Mouse (Mus musculus): Measurements from ENCODE around the gene Nmral1. TPM values are rescaled to one million over a fixed set of nuclear protein-coding genes. Genes with fewer than 3 reads are reported as not detected.

Nmral1 gene
- 82.2 and 90.3 TPM in 2 replicates for total RNA-seq (2017)

DNA sequence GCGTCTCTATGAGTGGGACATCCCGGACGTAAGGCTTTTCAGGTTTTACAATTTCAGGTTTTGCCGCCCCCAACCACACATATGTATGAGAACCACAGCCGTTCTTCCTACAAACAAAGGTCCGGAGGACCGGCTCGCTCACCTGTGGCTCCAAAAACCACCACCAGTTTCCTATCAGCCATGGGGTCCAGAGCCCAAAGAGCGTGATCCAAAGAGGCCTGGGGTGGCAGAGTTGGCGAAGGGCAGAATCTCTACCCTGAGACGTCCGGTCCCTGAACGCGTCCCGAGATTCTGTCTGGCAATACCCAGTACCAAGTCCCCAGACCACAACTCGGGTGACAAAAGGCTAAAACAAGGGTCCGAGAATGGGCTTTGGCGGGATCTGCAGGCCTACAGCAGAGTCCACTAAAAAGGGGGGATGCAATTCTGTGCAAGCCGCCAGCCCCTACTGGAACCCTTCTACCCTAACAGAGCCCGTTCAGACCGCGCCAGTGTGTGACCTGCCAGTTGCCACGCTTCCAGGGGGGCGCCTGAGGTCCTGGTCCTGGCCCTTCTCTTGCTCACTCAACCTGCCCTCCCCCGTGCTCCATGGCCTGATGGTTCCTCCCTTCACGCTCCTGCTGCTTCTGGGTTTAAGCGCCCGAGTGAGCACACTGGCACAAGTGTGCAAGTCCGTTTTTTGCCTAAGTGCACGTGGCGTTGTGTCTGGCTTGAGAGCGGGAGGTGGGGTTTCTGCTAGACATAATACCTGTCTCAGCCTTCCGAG is at the start of gene Nmral1:
Gene Nmral1 (minus strand): TSS at position 604 of the 766 bp plus-strand sequence.
- peak; percentile 81 for ATAC-seq (replicated peaks; ENCODE audit: low read depth, poor library complexity, severe bottlenecking)

DNA sequence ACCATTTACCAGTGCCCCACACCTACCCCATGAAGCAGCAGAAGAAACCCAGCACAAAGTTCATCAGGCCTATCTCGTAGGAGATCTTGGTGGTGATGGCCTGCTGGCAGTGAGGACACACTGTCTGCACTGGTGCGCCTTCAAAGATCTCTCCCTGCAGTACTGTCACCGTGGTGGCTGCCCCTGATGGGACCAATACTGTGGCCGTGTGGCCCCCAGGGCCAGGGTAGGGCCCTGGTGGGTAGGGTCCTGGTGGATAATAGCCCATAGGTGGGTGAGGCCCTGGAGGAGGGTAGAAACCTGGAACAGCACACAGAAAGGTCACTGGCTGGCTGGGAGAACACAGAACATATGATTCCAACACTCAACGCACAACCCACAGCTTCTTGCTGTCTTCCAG is 49.6 kb upstream of the Nmral1 start:
- ATAC-seq (replicated peaks; ENCODE audit: low read depth, poor library complexity, severe bottlenecking), result no peak

DNA sequence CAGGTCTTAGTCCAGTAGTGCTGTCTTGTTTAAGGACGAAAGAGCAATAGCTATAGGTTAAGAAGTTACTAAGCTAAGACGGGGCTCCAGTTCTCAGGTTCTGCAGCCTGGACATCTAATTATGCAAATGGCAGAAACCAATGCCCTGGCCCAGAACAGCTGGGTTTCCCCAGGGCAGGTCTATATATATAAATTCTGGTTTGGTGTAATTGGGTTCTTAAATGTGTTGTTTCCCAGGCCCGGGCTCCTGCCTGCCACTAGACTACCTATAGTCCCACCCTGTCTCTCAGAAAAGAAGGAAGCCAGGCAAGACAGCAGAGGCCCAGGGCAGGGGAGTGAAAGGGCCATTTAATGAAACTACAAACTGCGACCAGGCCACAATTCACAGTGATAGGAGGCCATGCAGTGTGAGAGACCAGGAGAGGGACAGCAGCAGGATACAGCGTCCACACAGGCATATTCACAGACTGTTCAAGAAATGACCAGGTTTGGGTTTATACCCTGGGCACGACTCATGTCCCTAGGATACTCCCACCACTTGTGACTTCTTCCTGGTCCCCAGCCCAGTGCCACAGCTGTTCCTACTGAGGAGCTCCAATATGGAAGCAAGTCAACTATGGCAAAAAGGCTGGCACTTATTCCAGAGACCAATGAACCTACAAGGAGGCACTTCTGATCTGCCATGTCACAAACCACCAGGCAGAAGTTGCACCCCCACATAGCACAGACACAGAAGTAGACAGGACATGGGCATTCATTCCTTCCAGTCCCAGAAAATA is 48.0 kb upstream of the Nmral1 start:
- ATAC-seq (replicated peaks; ENCODE audit: low read depth, poor library complexity, severe bottlenecking), result no peak

DNA sequence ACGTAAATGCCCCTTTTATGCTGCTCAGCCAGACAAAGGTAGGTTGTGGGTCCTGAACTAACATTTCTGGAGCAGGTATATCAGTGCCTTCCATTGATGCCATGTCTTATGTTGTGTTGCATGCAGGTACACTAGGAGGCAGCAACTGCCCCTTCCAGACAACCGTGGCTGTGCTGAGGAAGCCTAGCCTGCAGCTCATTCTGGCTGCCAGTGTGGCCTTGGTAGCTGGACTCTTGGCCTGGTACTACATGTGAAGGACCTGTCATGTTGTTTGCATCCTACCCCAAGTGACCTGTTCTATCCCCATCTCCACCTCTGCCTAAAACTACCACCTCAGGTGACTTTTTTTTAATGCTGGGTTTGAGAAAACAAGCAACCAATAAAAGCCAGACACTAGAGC is 46.7 kb upstream of the Nmral1 start:
- ATAC-seq (replicated peaks; ENCODE audit: low read depth, poor library complexity, severe bottlenecking), result no peak

DNA sequence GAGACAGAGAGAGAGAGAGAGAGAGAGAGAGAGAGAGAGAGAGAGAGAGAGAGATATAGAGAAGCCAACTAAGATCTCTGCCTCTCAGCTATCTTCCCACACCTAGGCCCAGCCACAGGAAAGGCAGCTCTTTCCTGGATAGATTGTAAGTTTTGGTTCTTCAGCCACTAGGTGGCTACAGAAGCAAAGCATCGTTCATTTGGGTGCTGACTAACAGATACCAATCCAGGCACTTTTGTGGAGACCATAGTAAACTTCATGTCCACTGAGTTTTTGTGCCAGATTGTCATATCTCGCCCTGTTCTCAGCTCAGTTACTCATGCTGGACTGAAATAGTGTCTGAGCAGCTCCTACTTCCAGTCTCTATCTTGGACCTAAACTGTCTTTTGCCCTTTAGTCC is 44.1 kb upstream of the Nmral1 start:
- ATAC-seq (replicated peaks; ENCODE audit: low read depth, poor library complexity, severe bottlenecking), result peak; percentile 95

DNA sequence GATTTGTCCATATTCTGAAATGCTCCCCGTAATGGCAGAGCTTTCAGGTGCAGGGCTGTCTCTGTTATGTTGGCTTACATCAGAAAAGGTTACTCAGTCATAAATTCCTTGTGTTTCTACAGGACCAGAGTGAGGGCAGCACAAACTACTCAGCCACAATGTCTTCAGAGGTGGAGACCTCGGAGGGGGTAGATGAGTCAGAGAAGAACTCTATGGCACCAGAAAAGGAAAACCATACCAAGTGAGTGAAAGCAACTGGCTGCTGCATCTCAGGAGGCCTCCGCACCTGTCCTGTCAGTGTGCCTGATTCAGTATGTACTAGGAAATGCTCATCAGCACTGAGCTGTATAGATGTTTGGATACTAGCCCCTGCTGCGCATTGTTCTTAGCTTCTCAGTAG is 43.3 kb upstream of the Nmral1 start:
- ATAC-seq (replicated peaks; ENCODE audit: low read depth, poor library complexity, severe bottlenecking), result no peak

DNA sequence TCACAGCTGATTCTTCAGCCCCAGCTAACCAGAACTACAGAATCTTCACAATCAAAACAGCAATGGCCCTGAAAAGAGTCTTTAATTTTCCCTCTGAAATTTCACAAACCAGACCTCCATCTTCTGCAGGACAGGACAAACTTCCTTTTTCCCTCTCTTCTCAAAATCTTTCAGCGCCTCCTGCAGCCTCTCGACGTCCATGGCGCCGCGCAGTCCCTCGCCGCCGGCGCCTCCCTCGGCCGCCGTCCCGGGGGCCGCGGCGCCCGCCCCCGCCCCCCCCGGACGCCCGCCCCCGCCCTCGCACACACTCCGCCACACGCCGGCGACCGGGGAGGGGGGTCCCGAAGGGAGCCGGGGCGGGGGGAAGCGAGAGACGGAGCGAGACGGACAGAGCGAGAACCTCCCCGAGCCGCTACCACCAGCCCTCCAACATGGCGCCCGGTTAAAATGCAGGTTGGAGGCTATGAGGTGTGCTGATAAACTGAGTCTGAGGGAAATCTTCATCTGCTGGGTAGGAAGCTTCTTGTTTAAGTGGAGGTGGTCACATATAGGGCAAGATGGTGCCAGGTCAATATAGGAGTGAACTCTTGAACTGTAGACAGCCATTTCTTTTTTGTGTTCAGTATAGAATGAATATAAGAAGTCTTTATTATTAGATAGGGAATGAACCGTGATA is 37.6 kb upstream of the Nmral1 start:
- peak; percentile 80 for ATAC-seq (replicated peaks; ENCODE audit: low read depth, poor library complexity, severe bottlenecking)

- no peak for ATAC-seq (replicated peaks; ENCODE audit: low read depth, poor library complexity, severe bottlenecking)
These were observed 34.9 kb upstream of the Nmral1 start for GRCm38 (mm10) chr16:4754045-4754444.

DNA sequence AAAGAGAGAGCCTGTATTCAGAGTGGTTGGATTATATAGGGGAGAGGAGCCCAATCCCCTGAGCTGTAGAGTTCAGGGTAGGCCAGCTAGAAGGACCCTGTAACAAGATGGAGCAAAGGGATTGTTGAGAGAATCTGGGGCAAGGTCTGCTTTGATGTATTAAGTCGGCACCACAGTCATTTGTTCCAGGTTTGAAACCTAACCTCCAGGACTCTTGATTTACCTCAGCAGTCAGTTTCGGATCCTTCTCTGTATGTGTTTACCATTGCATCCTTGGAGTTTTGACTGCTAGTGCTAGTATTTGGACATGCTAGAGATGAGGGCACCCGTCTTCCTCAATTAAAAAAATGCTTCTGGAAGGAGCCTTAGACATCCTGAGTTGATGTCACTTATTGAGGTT is 33.0 kb upstream of the Nmral1 start:
- no peak for ATAC-seq (replicated peaks; ENCODE audit: low read depth, poor library complexity, severe bottlenecking)

- no peak for ATAC-seq (replicated peaks; ENCODE audit: low read depth, poor library complexity, severe bottlenecking)
These were observed 23.0 kb upstream of the Nmral1 start for GRCm38 (mm10) chr16:4742186-4742585.

- ATAC-seq (replicated peaks; ENCODE audit: low read depth, poor library complexity, severe bottlenecking), result no peak
These were observed 20.8 kb upstream of the Nmral1 start for GRCm38 (mm10) chr16:4739994-4740393.

- ATAC-seq (replicated peaks; ENCODE audit: low read depth, poor library complexity, severe bottlenecking), result 0 out of 2 replicates have a peak, but pooled peaks have one; percentile 36
These were observed 17.1 kb upstream of the Nmral1 start for GRCm38 (mm10) chr16:4736262-4736661.

GRCm38 (mm10) chr16:4730776-4731358 is 11.7 kb upstream of the Nmral1 start:
- no peak for ATAC-seq (replicated peaks; ENCODE audit: low read depth, poor library complexity, severe bottlenecking)

DNA sequence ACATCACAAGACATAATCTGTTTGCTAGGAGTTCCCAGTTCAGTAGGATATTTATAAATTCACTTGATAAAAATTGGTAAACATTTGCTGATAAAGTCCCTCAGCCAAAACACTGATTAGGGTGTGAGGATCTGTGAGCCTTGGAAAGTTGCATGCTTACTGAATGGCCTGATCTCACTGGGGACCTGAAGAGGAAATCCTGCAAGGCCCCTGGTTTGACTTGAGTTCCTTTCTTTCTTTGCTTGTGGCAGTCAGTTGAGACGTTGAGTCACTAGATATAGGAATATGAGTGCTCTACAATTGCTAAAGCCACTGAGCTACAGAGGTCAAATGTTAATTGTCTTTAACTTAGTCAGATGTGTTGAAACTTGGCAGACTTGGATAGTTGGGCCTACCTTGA is 8.8 kb upstream of the Nmral1 start:
- ATAC-seq (replicated peaks; ENCODE audit: low read depth, poor library complexity, severe bottlenecking), result no peak

DNA sequence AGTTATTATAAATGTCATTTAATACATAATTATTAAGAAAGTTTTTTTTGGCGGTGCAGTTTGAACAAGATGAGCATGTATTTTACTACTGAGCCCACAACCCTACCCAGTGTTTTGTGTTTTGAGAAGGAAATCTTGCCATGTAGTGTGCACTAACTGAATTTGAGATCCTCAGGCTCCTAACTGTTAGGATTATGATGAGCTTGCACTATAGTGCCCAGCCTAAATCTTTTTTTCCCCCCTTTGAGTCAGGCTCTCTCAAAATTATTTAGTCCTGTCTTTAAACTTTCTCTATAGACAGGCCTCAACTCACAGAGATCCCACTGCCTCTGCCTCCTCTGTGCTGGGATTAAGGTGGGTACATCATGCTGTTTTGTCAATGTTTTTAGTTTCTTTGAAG is 8.4 kb upstream of the Nmral1 start:
- ATAC-seq (replicated peaks; ENCODE audit: low read depth, poor library complexity, severe bottlenecking), result no peak

- ATAC-seq (replicated peaks; ENCODE audit: low read depth, poor library complexity, severe bottlenecking), result no peak; the same call in 1 of the 2 replicates
These were observed 7.5 kb upstream of the Nmral1 start for GRCm38 (mm10) chr16:4726528-4727128.

GRCm38 (mm10) chr16:4725780-4726527 is 6.8 kb upstream of the Nmral1 start, which contains the start of gene Hmox2:
Hmox2 (plus strand) TSS chr16:4726361.
- ATAC-seq (replicated peaks; ENCODE audit: low read depth, poor library complexity, severe bottlenecking), result peak; percentile 83

DNA sequence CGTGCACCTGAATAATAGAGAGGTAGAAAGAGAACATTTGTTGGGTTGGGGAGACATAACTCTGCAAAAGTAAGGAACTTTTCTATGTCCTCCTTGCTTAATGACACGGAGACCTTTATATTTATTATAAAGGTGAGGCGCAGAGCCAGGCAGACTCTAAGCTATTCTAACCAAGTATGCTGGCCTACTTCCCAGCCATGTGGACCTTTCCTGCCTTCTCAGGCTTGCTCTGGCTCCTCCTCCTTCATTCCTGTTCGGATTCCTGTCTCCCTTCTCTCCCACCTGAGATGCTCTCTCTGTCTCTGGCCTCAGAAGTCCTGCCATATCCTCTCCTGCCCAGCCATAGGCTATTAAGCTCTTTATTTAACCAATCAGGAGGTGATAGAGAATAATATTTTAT is 6.1 kb upstream of the Nmral1 start:
- ATAC-seq (replicated peaks; ENCODE audit: low read depth, poor library complexity, severe bottlenecking), result no peak

DNA sequence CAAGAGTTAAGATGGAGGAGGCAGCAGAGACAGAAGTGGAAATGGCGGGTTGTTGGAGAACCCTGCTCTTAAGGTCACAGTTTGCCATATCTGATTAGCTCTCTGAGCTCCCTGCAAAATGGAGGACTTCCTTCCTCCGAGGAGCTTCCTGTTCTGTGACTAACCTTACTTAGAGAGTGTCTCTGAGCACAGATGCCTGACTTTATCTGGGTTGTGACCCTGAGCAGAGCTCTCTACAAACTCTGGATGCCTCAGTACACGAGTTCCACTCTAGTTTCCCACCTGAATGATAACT is 3.7 kb upstream of the Nmral1 start:
- peak; percentile 24; the same call in 1 of the 2 replicates for ATAC-seq (replicated peaks; ENCODE audit: low read depth, poor library complexity, severe bottlenecking)

Measured in common myeloid progenitor, adult 5-6 weeks (primary cell).